Mouse (Mus musculus) cerebellum, postnatal 36 days (tissue): ENCODE data around the gene Maz.

Experiments used
- DNase-seq, 2 experiments: peaks; one replicate each; pipeline ENCODE4 v3.0.0; 2021 to 2022; ENCODE audit warnings: mixed read lengths in 2 of 2

Maz gene

GRCm38 (mm10) chr7:127020901-127021562 lies 5.8 kb downstream of the Maz start, which contains the start of the genes Gm42742 and Prrt2:
TSS of gene Gm42742 (minus strand) at chr7:127021097.
TSS of gene Prrt2 (minus strand) at chr7:127021211.
- DNase-seq: peak; percentile 70 to 80

GRCm38 (mm10) chr7:127020491-127020890 lies 6.3 kb downstream of the Maz start:
- DNase-seq: peak; percentile 33 to 54

DNA sequence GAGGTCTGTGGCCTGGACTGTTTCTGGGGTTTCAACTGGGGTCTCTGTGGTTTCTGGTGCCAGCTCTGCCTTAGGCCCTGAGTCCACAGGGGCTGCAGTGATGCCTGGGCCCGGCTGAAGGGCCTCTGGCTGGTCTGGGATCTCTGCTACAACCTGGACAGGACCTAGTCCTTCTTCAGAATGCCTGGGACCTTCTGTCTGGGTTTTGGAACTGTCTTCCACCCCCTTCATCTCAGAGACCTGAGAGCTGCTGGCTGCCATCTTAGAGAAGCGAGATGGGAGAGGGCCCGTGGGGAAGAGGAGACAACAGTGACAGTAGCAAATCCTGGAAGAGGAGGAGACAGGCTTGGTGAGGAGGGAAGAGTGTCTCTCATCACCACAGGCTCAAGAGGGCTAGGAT lies 6.8 kb downstream of the Maz start:
- DNase-seq: peak; percentile 37 to 50

DNA sequence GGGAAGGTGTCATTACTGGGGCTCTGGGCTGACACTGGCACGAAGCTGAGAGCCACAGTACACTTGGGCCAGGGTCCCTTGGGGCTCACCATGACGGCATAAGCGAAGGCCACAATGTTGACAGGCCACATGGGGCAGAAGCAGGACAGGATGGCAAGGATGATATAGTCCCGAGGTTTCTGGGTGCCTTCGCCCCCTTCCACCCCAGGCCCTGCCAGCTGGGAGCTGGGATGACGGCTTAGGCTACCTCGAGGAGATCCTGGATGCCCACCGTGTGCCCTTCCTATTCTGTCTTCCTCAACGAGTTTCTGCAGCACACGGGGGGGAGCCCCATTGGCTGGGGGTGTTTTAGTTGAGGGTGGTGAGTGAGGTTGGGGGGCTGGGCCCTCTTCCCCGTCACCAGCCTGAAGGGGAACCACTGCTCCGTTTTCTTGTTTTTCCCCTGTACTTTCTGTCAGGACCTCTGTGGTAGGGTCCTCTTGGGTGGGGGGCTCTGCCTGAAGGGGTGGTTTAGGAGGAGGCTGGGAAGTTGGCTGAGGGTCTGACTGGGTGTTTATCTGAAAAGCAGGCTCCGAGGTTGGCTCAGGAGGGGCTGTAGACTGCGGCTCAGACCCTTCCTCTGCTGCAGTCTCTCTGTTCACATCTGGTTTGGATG lies 7.4 kb downstream of the Maz start:
- no peak for DNase-seq

GRCm38 (mm10) chr7:127018416-127019305 lies 8.2 kb downstream of the Maz start:
- no peak for DNase-seq

DNA sequence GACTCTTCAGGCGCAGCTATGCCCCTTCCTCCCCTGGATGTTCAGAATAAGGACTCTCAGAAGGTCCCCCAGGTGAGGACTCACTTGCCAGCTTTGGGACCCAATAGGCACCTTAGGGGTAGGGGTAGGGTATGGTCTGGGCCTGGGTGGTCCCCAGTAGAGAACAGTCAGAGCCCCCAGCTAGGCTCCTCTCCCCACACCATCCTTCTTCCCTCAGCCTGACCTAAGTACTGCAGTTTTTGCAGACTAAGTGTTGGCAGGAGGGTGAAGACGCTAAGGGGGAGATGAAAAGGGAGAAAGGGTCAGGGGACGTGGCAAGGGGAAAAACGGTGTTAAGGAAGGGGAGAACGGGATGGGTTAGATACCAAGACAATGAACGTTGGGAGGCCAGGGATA lies 8.9 kb downstream of the Maz start:
- DNase-seq: peak in 1 of 2 experiments; percentile 16

- DNase-seq: peak; percentile 98
Measured at GRCm38 (mm10) chr7:127016971-127017949, 9.6 kb downstream of the Maz start, which contains the start of gene Pagr1a. TSS of gene Pagr1a (minus strand) at chr7:127017352.

DNA sequence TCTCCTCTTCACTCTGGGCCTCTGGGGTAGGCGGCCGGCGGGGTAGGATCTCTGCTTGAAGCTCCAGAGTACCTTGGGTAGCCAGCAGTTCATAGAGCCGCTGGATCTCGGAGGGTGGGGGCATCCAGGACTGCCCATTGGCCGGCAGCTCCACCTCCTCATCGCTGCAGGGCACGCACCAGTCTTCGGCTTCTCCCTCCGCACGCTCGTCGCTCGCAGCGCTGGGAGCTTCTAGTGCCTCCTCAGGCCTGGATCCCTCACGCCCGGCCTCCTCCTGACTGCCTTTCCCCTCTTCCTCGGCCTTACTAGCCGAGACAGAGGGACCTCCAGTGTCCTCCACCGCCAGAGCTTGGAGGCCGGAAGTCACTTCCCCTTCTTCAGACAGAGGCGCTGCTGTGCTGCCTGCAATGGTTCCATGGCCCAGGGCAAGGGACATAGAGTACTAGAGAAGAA lies 10.3 kb downstream of the Maz start:
- DNase-seq: peak; percentile 65 to 68

DNA sequence TGATC lies 10.6 kb downstream of the Maz start, which contains the start of gene Pagr1b:
Pagr1b (minus strand) TSS at position 4 of the 5 bp plus-strand sequence.
- no peak for DNase-seq

- peak; percentile 59 to 62 for DNase-seq
Measured at GRCm38 (mm10) chr7:127016081-127016480, 10.8 kb downstream of the Maz start.

DNA sequence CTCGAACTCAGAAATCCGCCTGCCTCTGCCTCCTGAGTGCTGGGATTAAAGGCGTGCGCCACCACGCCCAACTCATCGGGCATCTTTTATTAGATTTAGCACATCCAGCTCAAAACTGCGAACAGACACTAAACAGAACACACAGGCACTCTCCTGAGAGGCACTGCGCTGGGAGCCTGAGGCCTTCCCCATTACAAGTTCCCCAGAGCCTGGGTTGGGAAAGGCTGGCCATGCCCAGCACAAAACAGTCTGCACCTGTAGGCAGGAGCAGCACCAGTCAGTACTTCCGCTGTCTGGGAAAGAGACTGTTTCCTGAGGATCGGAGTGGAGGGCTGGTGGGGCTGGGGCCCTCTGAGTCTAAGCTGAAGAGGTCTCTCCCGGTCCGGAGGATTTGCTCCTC lies 11.8 kb downstream of the Maz start:
- DNase-seq: peak in 1 of 2 experiments; percentile 4

- DNase-seq: peak; percentile 59 to 63
Measured at GRCm38 (mm10) chr7:127014320-127014719, 12.5 kb downstream of the Maz start, which contains the start of gene Mvp. TSS of gene Mvp (minus strand) at chr7:127014621.

DNA sequence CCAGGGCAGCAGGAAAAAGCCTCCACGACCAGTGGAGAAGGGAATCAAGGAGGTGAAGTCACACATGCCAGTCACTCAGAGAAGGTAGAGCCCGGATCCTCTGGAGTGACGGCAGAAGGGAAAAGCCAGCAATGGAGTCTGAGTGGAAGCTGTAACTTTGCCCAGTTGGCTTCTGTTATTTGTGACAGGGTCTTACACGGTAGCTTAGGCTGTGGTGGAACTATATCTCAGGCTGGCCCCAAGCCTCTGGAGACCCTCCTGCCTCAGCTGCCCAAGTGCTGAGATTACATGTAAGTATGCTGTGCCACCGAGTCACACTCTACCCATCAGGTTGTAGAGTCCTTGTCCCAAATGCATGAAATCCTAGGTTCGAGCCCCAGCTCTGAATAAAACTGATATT lies 13.5 kb downstream of the Maz start:
- no peak for DNase-seq

- no peak for DNase-seq
Measured at GRCm38 (mm10) chr7:127012845-127013244, 14.0 kb downstream of the Maz start.

DNA sequence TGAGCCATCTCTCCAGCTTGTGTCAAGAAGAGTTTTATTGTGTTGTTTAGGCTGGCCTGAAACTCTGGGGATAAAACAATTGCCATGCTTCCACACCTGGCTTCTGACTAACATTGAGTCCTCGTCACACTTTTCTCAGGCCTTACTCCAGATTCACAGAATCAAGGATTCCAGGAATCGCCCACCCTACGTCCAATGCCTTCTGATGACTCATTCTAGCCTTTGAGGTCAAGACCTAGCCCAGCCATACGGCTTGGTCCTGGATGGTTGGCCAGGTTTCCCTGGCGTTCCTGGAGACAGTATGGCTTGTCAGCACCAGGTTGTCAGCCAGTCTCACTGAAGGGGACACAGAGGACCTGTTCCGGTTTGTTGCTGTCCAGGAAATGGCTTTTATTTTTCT lies 14.5 kb downstream of the Maz start:
- DNase-seq: no peak

GRCm38 (mm10) chr7:127011717-127012116 lies 15.1 kb downstream of the Maz start:
- DNase-seq: no peak

GRCm38 (mm10) chr7:127011051-127011450 lies 15.8 kb downstream of the Maz start:
- no peak for DNase-seq

- peak; percentile 66 to 67 for DNase-seq
Measured at GRCm38 (mm10) chr7:127009307-127010085, 17.3 kb downstream of the Maz start.

- peak; percentile 97 for DNase-seq
Measured at GRCm38 (mm10) chr7:127008239-127009019, 18.4 kb downstream of the Maz start.

- peak in 1 of 2 experiments; percentile 34 for DNase-seq
Measured at GRCm38 (mm10) chr7:127007313-127008024, 19.4 kb downstream of the Maz start.
